Mouse (Mus musculus) spleen, embryonic (tissue): Measurements from ENCODE around the gene Entpd3.

Source experiments
- CTCF ChIA-PET: fragments of 350-600 bp; sonication (Branson Sonifier 250); formaldehyde crosslinking; loops from one replicate; lab custom pipeline; 2022; lab: Charles Lee

Gene Entpd3

DNA sequence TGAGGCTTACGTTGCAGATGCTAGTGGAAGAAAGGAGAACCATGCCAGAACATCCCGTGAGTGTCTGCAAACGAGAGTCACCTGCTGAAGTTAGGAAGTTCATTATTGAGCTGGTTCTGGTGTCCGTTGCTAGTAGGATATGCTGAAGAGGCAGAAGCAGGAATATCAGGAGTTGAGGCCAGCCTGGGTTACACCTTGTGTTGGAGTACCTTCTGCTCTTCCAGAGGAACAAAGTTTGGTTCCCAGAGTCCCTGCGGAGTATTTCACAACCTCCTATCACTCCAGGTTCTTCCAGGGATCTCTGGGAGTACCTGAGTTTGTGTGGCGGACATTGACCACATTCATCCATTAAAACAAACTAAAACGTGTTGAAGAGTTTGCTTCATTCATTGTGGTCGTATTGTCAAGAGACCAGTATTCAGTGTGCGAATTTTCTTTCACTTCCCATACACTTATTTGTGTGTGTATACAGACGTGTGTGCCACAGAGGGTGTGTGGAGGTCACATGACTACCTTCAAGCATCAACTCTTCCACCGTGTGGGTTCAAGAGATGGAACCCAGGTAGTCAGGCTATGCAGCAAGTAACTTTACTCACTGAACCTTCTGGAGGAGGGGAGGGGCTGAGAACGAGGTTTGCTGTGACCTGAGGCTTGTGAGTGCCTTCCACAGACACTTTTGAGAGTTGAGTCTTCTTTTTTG lies 38.2 kb downstream of the Entpd3 start:
- CTCF ChIA-PET: interaction anchor here (0.6 kb wide), 1 partner anchor 1715 kb away, joined by 5 read pairs; no protein-coding TSS in a partner anchor

DNA sequence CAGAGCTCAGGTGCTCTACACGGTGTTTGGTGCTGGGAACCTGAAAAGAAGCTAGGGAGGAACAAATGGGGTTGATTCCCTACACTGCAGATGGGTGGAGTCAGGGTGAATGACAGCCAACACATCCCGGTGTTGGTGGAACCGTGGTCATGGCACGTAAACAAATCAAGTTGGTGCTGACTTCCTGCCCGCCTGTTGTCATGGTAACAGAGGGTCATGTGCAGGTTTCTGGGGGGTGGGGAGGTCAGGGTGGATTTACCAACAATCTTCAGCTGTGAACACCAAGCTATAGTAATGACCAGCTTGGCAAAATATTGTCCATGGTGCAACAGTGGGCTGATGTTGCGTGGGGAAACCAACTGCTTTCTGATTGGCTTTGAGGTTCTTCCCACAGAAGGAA lies 39.1 kb downstream of the Entpd3 start:
- CTCF ChIA-PET: interaction anchor here (0.6 kb wide), 1 partner anchor 1714 kb away, joined by 5 read pairs; no protein-coding TSS in a partner anchor

DNA sequence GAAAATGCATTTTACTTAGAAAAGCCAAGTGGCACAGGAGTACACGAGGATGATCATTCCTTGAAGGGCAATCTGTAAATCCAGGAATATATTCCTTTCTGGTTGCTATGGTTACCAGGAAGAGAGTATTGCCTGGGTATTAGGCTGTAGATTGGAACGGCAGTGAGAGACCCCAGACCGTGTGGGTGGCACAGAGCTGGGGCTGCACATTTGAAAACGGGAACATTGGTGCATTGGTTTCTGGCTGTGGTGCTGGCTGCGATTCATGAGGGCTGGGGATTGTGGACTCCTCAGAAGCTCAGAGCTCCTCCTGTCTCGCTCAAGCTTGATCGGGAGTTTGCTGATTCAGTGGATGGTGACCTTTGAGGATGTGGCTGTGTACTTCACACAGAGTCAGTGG lies 40.2 kb downstream of the Entpd3 start:
- CTCF ChIA-PET: no interaction called here

DNA sequence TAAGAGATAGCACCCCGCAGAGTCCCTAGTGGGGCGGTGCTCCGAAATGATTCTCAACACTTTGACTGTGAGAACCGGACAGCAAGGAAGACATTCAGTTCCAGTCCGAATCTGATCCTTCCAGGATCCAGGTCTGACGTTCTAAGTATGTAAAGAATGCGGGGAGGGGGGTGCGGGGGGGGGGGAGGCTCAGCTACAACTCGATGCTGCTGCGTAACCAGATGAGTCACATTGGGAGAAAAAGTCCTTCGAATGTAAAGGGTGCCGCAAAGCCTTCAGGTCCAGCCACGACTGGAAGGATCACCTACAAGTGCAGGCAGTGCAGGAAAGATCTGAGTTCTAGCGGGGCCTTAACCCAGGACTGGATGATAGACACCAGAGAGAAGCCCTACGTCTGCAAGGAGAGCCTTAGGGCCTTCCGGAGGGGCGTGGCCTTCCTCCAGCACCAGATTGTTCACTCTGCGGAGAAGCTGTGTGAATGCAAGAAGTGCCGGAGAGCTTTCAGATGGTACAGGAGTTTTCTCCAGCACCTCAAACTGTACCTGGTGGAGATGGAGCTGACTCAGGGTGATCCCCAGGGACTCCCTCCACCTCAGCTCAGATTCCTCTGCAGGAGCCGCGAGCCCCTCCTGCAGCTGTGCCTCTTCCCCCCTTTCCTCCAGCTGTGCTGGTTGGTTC lies 42.5 kb downstream of the Entpd3 start:
- CTCF ChIA-PET: interaction anchor here (0.5 to 1.1 kb wide), 4 partner anchors 9 to 81 kb away, joined by 3 to 5 read pairs (median 4); partner anchors contain the start of gene Rpl14

DNA sequence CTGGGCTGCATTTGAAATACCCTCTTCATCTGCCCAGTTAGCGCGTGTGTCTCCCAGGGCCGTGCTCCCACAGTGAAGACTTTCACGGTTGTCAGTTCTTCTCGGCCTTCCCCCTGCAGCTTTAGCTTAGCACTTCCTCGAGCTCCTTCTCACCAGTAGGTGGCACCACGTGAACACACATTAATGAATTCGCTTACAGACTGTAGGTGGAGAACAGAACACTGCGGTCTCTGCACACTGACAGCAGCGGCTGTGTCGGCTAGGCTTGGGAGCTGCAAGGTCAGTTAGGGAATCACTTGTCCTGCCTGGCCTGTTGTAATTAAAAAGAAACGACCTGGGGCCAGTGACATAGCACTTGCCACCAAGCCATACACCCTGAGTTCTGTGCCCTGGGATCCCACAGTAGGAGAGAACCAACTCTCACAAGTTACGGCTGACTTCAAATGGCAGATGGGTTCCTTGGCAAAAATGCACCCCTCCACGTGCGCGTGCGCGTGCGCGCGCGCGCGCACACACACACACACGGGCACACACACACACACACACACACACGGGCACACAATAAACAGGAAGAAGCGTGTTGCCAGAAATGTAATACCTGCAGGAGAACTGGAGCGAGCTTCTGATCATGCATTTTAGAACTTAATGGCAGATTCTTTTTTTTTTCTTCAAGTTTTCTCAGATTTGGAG lies 43.1 kb downstream of the Entpd3 start:
- CTCF ChIA-PET: interaction anchor here (0.7 to 1.4 kb wide), 5 partner anchors 9 to 81 kb away, joined by 3 to 5 read pairs (median 4); partner anchors contain the start of gene Rpl14

DNA sequence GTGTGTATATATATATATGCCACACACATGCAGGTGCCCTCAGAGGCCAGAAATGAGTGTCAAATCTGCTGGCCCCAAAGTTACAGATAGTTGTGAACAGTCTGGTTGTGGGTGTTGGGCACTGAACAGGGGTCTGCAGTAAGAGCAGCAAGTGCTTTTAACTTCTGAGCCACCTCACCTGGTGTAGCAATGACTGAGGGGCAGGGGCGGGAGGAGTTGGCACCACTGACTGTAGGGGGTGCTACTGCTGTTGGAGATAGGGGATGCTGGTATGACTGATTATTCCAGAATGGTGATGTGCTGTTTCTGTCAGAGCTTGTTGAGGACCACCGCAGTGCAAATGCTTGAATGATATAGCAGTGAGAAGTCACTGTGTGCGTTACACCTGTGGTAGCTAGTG lies 43.7 kb downstream of the Entpd3 start:
- CTCF ChIA-PET: interaction anchor here (0.7 to 1.4 kb wide), 4 partner anchors 8 to 82 kb away, joined by 3 to 5 read pairs (median 4); no protein-coding TSS in a partner anchor

DNA sequence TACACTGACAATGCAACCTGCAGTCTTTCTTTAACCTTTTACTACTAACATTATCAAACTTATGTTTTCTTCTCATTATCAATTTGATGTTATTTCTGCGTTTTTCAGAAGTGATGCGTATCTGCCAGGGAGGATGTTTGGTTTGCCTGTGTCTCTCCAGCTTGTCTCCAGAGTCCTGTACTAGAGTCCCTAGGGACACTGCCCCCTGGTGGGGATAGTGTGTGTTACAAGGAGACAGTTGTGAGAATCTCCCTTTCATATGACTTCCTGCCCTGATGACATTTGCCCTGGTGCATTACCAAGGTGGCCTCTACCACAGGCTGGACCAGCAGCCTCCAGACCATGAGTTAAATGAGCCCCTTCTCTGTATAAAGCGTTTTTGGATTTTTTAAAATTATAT lies 46.9 kb downstream of the Entpd3 start:
- CTCF ChIA-PET: interaction anchor here (0.6 to 0.7 kb wide), 2 partner anchors 37 to 689 kb away, joined by 3 read pairs; no protein-coding TSS in a partner anchor

DNA sequence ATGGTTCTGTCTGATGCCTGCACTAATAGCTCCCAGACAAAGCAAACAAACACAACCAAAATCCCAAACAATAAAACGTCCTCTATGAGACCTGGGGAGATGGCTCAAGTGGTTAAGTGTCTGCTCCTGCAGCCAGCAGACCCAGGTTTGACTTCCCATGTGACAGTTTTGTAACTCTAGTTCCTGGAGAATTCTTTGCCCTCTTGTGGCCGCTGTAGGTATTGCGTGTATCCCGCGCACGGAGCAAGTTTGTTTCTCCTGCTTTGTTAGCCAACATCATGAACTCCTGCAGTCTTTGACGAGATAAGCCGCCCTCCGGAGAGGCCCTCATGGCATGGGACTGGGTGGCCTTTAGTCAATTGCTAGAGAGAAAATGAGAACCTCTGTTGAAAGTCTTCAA lies 51.9 kb downstream of the Entpd3 start:
- CTCF ChIA-PET: interaction anchor here (0.6 to 1.3 kb wide), 4 partner anchors 9 to 89 kb away, joined by 3 to 6 read pairs (median 4); no protein-coding TSS in a partner anchor

DNA sequence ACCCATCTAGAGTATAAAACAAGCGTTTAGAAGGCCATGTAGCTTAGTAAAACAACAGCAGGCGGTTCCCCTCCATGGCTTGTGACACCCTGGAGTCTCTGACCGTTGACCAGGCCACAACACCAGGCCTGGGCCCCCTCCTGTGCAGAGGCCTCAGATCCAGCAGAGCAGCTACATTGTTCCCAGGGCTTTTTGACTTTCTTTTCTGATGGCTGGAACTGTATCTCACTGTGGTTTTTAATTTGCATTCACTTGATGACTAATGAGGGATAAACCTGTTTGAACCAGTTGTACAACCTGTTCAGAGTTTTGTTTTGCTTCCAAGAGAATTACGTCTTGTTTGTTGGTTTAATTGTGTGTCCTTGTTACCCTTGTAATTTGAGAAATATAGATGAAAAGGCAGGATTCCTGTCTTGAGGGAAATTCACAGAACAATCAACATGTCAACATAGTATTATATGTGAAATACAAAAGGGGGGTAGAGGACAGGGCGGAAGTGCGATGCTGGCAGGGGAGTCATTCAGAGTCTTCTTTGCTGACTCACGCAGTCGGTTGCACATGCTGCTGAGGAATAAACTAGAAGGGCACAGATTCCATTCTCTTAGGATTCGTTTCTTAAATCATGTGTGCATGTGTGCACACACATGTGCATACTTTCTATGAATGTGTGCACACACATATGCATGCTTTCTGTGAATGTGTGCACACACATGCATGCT lies 53.9 kb downstream of the Entpd3 start:
- CTCF ChIA-PET: interaction anchor here (0.6 to 1.1 kb wide), 3 partner anchors 10 to 99 kb away, joined by 3 to 6 read pairs (median 3); no protein-coding TSS in a partner anchor

DNA sequence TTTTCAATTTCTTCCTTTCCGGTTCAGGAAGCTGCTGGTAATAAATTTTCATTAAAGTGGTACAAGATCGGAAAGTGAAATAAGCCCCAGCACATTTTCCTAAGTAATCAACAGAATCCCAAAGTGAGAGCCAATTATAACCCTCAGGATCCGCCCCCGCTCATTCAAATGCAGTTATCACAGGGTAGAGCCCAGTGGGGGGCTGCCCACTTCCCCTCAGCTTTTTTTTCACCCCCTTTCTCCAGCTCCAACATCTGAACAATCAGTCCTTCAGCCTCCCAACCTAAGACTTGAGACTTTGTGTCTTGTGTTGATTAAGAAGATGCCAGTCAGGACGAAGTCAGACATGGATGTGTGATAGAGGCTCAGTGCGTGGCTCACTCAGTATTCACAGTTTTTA lies 55.2 kb downstream of the Entpd3 start:
- CTCF ChIA-PET: no interaction called here

DNA sequence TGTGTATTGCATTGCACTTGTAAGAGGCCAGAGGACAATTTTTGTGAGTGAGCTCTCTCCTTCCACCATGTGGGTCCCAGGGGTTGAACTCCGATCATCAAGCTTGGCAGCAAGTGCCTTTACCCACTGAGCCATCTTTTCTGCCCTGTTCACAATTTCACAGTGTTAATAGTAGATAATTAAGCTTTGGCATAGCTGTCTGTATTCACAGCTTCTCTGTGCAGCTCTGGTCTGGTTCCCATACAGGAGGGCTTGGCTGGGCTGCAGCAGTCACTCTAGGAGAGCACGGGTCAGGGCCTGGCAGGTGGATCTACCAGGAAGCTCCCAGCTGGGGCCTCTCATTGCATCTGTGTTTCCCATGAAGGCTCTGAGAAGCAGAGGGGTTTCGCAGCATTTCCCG lies 55.7 kb downstream of the Entpd3 start:
- CTCF ChIA-PET: no interaction called here

DNA sequence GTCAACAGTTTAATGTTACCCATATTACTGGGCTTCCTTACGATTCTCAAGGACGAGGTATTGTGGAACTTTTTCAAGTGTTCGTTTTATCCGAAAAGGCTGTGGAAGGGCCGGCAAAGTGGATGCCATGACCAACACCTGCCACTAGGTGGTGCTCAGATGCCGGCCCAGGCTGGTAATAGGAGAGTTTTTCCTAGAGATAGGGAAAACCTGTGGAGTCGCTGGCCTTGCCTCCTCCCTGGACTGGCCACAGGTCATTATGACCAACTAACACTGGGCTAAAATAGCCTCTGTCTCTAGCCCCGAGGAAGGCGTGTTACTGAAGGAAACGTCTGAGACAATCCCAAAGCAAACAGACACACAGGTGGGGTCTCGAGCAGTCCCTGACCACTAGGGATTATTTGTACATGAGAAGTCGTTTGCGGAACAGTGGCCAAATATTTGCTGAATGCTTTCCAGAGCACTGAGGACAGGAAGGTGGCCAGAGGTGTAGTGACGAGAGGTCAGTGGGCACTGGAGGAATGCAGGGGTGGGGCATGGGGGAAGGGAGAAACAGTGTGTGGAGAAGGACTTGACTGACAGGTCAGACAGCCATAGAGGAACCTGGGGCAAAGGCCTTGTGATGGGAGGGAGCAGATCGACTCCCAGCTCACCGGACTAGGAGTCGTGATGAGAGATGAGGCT lies 62.0 kb downstream of the Entpd3 start:
- CTCF ChIA-PET: no interaction called here

DNA sequence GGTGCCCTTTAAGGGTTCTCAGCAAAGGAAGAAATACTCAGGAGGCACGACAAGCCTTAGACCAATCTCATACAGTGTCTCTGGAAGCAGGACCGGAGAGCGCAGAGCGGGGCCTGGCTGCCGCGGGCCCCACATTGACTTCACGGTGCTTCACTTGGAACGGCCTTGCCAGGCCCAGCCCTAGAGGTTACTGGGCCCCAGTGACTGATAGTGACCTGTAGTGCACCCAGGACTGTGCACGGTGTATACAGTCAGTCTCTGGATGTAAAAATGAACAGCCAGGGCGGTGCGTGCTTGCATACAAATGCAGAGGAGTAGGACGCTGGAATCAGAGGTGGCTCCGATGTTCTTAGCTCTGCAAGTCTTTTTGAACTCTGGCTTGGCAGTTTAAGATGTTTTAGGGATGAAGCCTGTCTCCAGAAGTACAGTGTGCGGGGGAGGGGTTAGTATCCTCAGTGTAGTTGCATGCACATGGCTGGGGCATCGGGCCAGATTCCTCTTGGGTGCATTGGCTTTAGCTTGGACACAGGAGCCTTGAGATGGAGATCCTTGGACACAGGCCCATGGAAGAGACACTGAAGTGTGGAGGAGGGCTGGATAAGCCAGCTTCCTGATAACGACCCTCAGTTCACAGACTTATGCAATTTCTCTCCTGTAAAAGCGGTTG lies 62.7 kb downstream of the Entpd3 start:
- CTCF ChIA-PET: interaction anchor here (0.6 to 1.0 kb wide), 2 partner anchors 10 to 1122 kb away, joined by 3 to 4 read pairs; no protein-coding TSS in a partner anchor

DNA sequence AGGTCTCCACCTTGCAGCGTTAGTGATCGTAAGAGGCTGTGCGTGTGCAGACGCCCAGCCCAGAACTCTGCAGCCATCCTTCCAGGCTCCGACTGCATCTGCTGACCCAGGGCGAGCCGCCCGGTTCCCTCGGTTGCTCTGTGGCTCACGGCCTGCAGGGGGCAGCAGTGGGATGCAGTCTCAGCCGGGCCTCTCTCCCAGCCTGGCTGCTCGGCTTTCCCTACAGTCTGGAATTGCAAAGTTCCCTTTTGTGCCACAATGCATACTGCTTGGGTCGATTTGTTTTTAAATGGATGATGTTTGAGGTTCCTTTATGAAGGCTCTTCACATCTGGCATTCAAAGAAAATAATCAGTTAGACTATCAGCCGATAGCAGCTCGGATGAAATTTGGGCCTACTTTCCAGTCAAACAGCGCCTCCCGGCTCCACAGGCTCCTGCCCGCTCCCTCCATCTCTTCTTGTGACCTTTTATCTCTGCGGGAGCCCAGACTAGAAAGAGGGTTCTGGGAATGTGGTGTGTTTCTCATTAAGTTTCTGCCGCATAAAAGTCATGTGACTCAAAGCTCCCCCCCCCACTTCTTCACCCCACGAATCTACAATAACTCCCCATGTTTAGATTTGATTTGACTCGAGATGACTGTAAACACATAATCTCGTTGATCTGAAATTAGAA lies 63.4 kb downstream of the Entpd3 start:
- CTCF ChIA-PET: interaction anchor here (0.6 to 1.0 kb wide), 3 partner anchors 11 to 1122 kb away, joined by 3 to 6 read pairs (median 4); no protein-coding TSS in a partner anchor

DNA sequence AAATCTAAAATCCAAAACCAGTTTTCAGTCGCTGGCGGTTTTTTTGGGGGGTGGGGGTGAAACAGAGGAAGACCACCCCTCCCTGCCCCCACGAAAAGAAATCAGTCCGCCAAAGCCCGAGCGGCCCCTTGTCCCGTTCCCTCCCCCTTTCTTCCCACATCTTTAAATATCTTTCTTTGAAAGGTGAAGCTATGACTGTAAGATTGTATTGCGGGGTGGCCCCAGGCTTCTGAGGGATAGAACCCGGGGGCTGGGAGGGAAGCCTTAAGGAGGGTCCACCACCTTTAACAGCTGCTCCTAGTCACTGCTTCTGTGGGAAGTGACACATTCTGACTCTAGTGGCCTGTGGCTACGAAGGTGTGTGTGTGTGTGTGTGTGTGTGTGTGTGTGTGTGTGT lies 63.9 kb downstream of the Entpd3 start:
- CTCF ChIA-PET: interaction anchor here (0.6 to 0.7 kb wide), 4 partner anchors 12 to 1143 kb away, joined by 4 to 6 read pairs (median 4); no protein-coding TSS in a partner anchor

DNA sequence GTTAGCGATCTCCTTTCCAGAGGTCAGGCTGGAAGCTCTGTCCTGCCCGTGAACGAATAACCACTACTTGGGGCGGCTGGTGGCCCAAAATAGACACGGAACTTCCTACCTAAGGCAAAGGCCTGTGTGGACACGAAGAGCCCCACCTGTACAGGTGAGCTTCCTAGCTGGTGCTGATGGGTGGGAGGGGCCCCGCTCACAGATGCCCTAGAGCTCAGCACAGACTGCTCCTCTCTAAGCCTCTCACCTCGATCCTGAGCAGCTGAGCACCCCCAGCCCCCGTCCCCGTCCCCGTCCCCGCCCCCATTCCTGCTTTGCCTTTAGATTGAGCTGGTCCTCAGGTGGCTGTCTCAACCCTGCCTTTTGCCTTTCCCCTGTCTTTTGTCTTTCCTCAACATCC lies 64.3 kb downstream of the Entpd3 start:
- CTCF ChIA-PET: interaction anchor here (0.6 to 0.7 kb wide), 5 partner anchors 12 to 1143 kb away, joined by 3 to 6 read pairs (median 4); no protein-coding TSS in a partner anchor

DNA sequence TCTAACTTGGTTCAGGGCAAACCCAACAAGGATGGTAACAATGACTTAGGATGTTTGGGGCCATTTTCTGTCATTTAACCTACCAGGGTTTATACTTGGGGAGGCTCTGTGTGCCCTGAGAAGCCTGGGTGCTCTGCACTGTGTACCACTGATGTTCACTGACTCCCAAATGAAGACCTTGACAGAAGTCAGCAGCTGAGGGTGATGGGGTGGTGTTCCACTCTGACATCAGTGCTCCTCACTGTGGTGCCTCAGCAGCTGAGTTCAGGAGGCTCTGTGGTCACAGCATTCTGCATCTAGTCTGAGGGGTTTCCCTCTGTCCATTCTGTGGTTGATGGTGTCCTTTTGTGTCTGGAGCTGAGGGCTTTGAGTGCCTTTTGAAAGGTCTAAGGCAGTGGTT lies 71.4 kb downstream of the Entpd3 start:
- CTCF ChIA-PET: no interaction called here

DNA sequence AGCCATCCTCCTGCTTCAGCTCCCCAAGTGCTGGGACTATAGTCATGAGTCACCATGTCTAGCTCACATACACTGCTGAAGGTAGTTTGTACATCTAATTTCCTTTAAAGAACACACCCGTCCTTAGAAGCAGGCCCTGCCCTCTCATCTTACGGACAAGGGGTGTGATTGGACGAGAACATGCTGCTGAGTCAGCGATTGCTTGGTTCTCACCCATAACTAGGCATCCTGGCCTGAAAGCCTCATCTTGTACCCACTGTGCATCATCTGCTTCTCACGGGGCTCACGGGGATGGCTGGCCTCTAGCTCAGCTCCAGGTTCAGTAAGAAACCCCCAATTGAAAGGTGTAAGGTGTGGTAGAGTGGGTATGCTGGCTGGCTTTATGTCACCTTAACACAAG lies 74.4 kb downstream of the Entpd3 start:
- CTCF ChIA-PET: no interaction called here
